Mouse (Mus musculus): Measurements from ENCODE around the gene Ifit2.
A peak's percentile ranks its signal among the peaks of the same experiment; 100 is the strongest.

Ifit2 gene

GRCm38 (mm10) chr19:34550534-34551223 is at the start of gene Ifit2:
TSS of gene Ifit2 (plus strand) at chr19:34550694.
- peak; percentile 70 for DNase-seq (ENCODE audit: extremely low spot score, low spot score)

- no peak for DNase-seq (ENCODE audit: extremely low spot score, low spot score)
Measured at GRCm38 (mm10) chr19:34500763-34501162, 49.7 kb upstream of the Ifit2 start.

GRCm38 (mm10) chr19:34505161-34505721 is 45.3 kb upstream of the Ifit2 start:
- DNase-seq (ENCODE audit: extremely low spot score, low spot score): no peak

- DNase-seq (ENCODE audit: extremely low spot score, low spot score): no peak
Measured at GRCm38 (mm10) chr19:34510717-34511116, 39.8 kb upstream of the Ifit2 start.

GRCm38 (mm10) chr19:34511528-34511927 is 39.0 kb upstream of the Ifit2 start:
- DNase-seq (ENCODE audit: extremely low spot score, low spot score): no peak

- no peak for DNase-seq (ENCODE audit: extremely low spot score, low spot score)
Measured at GRCm38 (mm10) chr19:34515681-34516080, 34.8 kb upstream of the Ifit2 start.

GRCm38 (mm10) chr19:34516346-34516745 is 34.1 kb upstream of the Ifit2 start:
- no peak for DNase-seq (ENCODE audit: extremely low spot score, low spot score)

- no peak for DNase-seq (ENCODE audit: extremely low spot score, low spot score)
Measured at GRCm38 (mm10) chr19:34517197-34517596, 33.3 kb upstream of the Ifit2 start.

- no peak for DNase-seq (ENCODE audit: extremely low spot score, low spot score)
Measured at GRCm38 (mm10) chr19:34517812-34518594, 32.5 kb upstream of the Ifit2 start.

- no peak for DNase-seq (ENCODE audit: extremely low spot score, low spot score)
Measured at GRCm38 (mm10) chr19:34518786-34519185, 31.7 kb upstream of the Ifit2 start.

GRCm38 (mm10) chr19:34519646-34520045 is 30.8 kb upstream of the Ifit2 start:
- no peak for DNase-seq (ENCODE audit: extremely low spot score, low spot score)

- DNase-seq (ENCODE audit: extremely low spot score, low spot score): no peak
Measured at GRCm38 (mm10) chr19:34520051-34520450, 30.4 kb upstream of the Ifit2 start.

- DNase-seq (ENCODE audit: extremely low spot score, low spot score): no peak
Measured at GRCm38 (mm10) chr19:34521361-34521760, 29.1 kb upstream of the Ifit2 start.

- no peak for DNase-seq (ENCODE audit: extremely low spot score, low spot score)
Measured at GRCm38 (mm10) chr19:34521978-34522377, 28.5 kb upstream of the Ifit2 start.

GRCm38 (mm10) chr19:34523106-34523725 is 27.3 kb upstream of the Ifit2 start:
- DNase-seq (ENCODE audit: extremely low spot score, low spot score): no peak

- no peak for DNase-seq (ENCODE audit: extremely low spot score, low spot score)
Measured at GRCm38 (mm10) chr19:34524646-34525045, 25.8 kb upstream of the Ifit2 start.

- DNase-seq (ENCODE audit: extremely low spot score, low spot score): no peak
Measured at GRCm38 (mm10) chr19:34526321-34526923, 24.1 kb upstream of the Ifit2 start.

- DNase-seq (ENCODE audit: extremely low spot score, low spot score): peak; percentile 83
Measured at GRCm38 (mm10) chr19:34526941-34527682, 23.4 kb upstream of the Ifit2 start, which contains the start of gene Lipa. TSS of gene Lipa (minus strand) at chr19:34527474.

GRCm38 (mm10) chr19:34532061-34532751 is 18.3 kb upstream of the Ifit2 start:
- no peak for DNase-seq (ENCODE audit: extremely low spot score, low spot score)

GRCm38 (mm10) chr19:34539422-34539821 is 11.1 kb upstream of the Ifit2 start:
- no peak for DNase-seq (ENCODE audit: extremely low spot score, low spot score)

Measured in neural tube, embryonic 10.5 days (tissue).